Mouse (Mus musculus): ENCODE data around the gene Parva.

The Parva gene

GRCm38 (mm10) chr7:112426811-112427210, 494 bp upstream of the Parva start:
- DNase-seq (ENCODE audit: low read depth, low spot score) = no peak

GRCm38 (mm10) chr7:112428158-112428535, 842 bp downstream of the Parva start:
- DNase-seq (ENCODE audit: low read depth, low spot score) = no peak

GRCm38 (mm10) chr7:112439846-112440245, 12.5 kb downstream of the Parva start:
- no peak for DNase-seq (ENCODE audit: low read depth, low spot score)

- DNase-seq (ENCODE audit: low read depth, low spot score) = no peak
Measured at GRCm38 (mm10) chr7:112444152-112444984, 17.1 kb downstream of the Parva start.

- no peak for DNase-seq (ENCODE audit: low read depth, low spot score)
Measured at GRCm38 (mm10) chr7:112444985-112445367, 17.7 kb downstream of the Parva start.

- DNase-seq (ENCODE audit: low read depth, low spot score) = no peak
Measured at GRCm38 (mm10) chr7:112446498-112446897, 19.2 kb downstream of the Parva start.

- no peak for DNase-seq (ENCODE audit: low read depth, low spot score)
Measured at GRCm38 (mm10) chr7:112449954-112450700, 22.8 kb downstream of the Parva start.

- no peak for DNase-seq (ENCODE audit: low read depth, low spot score)
Measured at GRCm38 (mm10) chr7:112452471-112452870, 25.2 kb downstream of the Parva start.

GRCm38 (mm10) chr7:112453805-112454214, 26.5 kb downstream of the Parva start:
- no peak for DNase-seq (ENCODE audit: low read depth, low spot score)

- no peak for DNase-seq (ENCODE audit: low read depth, low spot score)
Measured at GRCm38 (mm10) chr7:112454380-112454779, 27.1 kb downstream of the Parva start.

GRCm38 (mm10) chr7:112454951-112455350, 27.6 kb downstream of the Parva start:
- no peak for DNase-seq (ENCODE audit: low read depth, low spot score)

GRCm38 (mm10) chr7:112455566-112456110, 28.3 kb downstream of the Parva start:
- no peak for DNase-seq (ENCODE audit: low read depth, low spot score)

GRCm38 (mm10) chr7:112457373-112457772, 30.1 kb downstream of the Parva start:
- no peak for DNase-seq (ENCODE audit: low read depth, low spot score)

- DNase-seq (ENCODE audit: low read depth, low spot score) = no peak
Measured at GRCm38 (mm10) chr7:112457920-112458319, 30.6 kb downstream of the Parva start.

- DNase-seq (ENCODE audit: low read depth, low spot score) = no peak
Measured at GRCm38 (mm10) chr7:112458440-112458839, 31.1 kb downstream of the Parva start.

- DNase-seq (ENCODE audit: low read depth, low spot score) = no peak
Measured at GRCm38 (mm10) chr7:112463074-112463473, 35.8 kb downstream of the Parva start.

- no peak for DNase-seq (ENCODE audit: low read depth, low spot score)
Measured at GRCm38 (mm10) chr7:112465920-112466319, 38.6 kb downstream of the Parva start.

- DNase-seq (ENCODE audit: low read depth, low spot score) = no peak
Measured at GRCm38 (mm10) chr7:112466786-112467185, 39.5 kb downstream of the Parva start.

- no peak for DNase-seq (ENCODE audit: low read depth, low spot score)
Measured at GRCm38 (mm10) chr7:112467687-112468111, 40.4 kb downstream of the Parva start.

- DNase-seq (ENCODE audit: low read depth, low spot score) = peak; percentile 47
Measured at GRCm38 (mm10) chr7:112469817-112470216, 42.5 kb downstream of the Parva start.

- DNase-seq (ENCODE audit: low read depth, low spot score) = no peak
Measured at GRCm38 (mm10) chr7:112471316-112471715, 44.0 kb downstream of the Parva start.

GRCm38 (mm10) chr7:112472024-112472707, 44.9 kb downstream of the Parva start:
- DNase-seq (ENCODE audit: low read depth, low spot score) = no peak
